Mouse (Mus musculus): ENCODE measurements around the gene Nsg1. TPM values are rescaled to one million over a fixed set of nuclear protein-coding genes. Genes with fewer than 3 reads are reported as not detected.

The Nsg1 gene
- total RNA-seq, 2 experiments from 2014 or later: 0.05 TPM; not detected in 1

GRCm38 (mm10) chr5:38091046-38091965 is 68.4 kb downstream of the Nsg1 start:
- ATAC-seq (replicated peaks; ENCODE audit: low FRiP score, low TSS enrichment, poor library complexity, severe bottlenecking): peak; percentile 83

- no peak for ATAC-seq (replicated peaks; ENCODE audit: low FRiP score, low TSS enrichment, poor library complexity, severe bottlenecking)
These were observed 69.1 kb downstream of the Nsg1 start for GRCm38 (mm10) chr5:38090581-38090980.

- no peak for ATAC-seq (replicated peaks; ENCODE audit: low FRiP score, low TSS enrichment, poor library complexity, severe bottlenecking)
These were observed 69.6 kb downstream of the Nsg1 start for GRCm38 (mm10) chr5:38090111-38090510.

Other genes starting within 250 kb of the Nsg1 start
- 16.6 and 24.0 TPM in 2 replicates for gene Stx18, start 121.2 kb downstream of the Nsg1 start, total RNA-seq (2014; fragmentation: Nextera tagmentation)
- gene Stx18, start 121.2 kb downstream of the Nsg1 start, total RNA-seq (2017): 26.9 and 31.5 TPM in 2 replicates
- gene Zbtb49, start 60.5 kb upstream of the Nsg1 start, total RNA-seq (2014; fragmentation: Nextera tagmentation): 5.6 and 16.1 TPM in 2 replicates
- gene Zbtb49, start 60.5 kb upstream of the Nsg1 start, total RNA-seq (2017): 6.8 and 13.5 TPM in 2 replicates
- 158 and 198 TPM in 2 replicates for gene Lyar, start 60.6 kb upstream of the Nsg1 start, total RNA-seq (2014; fragmentation: Nextera tagmentation)
- gene Lyar, start 60.6 kb upstream of the Nsg1 start, total RNA-seq (2017): 267 and 298 TPM in 2 replicates
- gene Tmem128, start 100.3 kb upstream of the Nsg1 start, total RNA-seq (2014; fragmentation: Nextera tagmentation): 35.4 and 43.3 TPM in 2 replicates
- gene Tmem128, start 100.3 kb upstream of the Nsg1 start, total RNA-seq (2017): 16.2 and 28.8 TPM in 2 replicates
- gene Otop1, start 116.1 kb upstream of the Nsg1 start, total RNA-seq (2014; fragmentation: Nextera tagmentation): not detected in 2 replicates
- gene Otop1, start 116.1 kb upstream of the Nsg1 start, total RNA-seq (2017): not detected in 2 replicates
- gene Drd5, start 159.5 kb upstream of the Nsg1 start, total RNA-seq (2014; fragmentation: Nextera tagmentation): not detected in 2 replicates
- not detected in 2 replicates for gene Drd5, start 159.5 kb upstream of the Nsg1 start, total RNA-seq (2017)

Data from megakaryocyte-erythroid progenitor cell, adult 5-6 weeks (primary cell).